Mouse (Mus musculus) kidney, postnatal 0 days (tissue): ENCODE measurements around the gene Znrf3. TPM values are rescaled to one million over a fixed set of nuclear protein-coding genes. Genes with fewer than 3 reads are reported as not detected.

ENCODE experiments used
- ATAC-seq: fragments of 200-750 bp; cut with Nextera tagmentation; replicated peaks from 2 replicates; pipeline ENCODE4 v1.8.0; 2017; ENCODE audit warnings: low read depth, moderate number of reproducible peaks, moderate TSS enrichment, moderate library complexity; ENCODE audit not compliant: low FRiP score
- DNase-seq: peaks from one replicate; pipeline ENCODE4 v3.0.0-alpha.2; 2016; ENCODE audit warnings: low spot score
- H3K27ac ChIP-seq: fragments of 300-500 bp; sonication (generic); 2 replicates; pipeline ENCODE4 v1.5.1; 2014; ENCODE audit warnings: mild to moderate bottlenecking
- H3K27me3 ChIP-seq: fragments of 300-500 bp; sonication (generic); 2 replicates; pipeline ENCODE4 v1.6.1; 2014; ENCODE audit warnings: low read length, mixed read lengths; ENCODE audit not compliant: insufficient read depth
- H3K36me3 ChIP-seq: fragments of 300-500 bp; sonication (generic); 2 replicates; pipeline ENCODE4 v1.6.1; 2014; ENCODE audit warnings: low read length, mixed read lengths; ENCODE audit not compliant: insufficient read depth
- H3K4me1 ChIP-seq: fragments of 300-500 bp; sonication (generic); replicated peaks from 2 replicates; pipeline ENCODE4 v1.6.1; 2014; ENCODE audit warnings: antibody characterized with exemption, low read length, mixed read lengths; ENCODE audit not compliant: insufficient read depth
- H3K4me2 ChIP-seq: fragments of 300-500 bp; sonication (generic); 2 replicates; pipeline ENCODE4 v1.6.1; 2014; ENCODE audit warnings: mild to moderate bottlenecking, low read length, moderate library complexity, mixed read lengths
- H3K4me3 ChIP-seq: fragments of 300-500 bp; sonication (generic); replicated peaks from 2 replicates; pipeline ENCODE4 v1.5.1; 2014; ENCODE audit warnings: low read depth, low read length
- H3K9ac ChIP-seq: fragments of 300-500 bp; sonication (generic); 2 replicates; pipeline ENCODE4 v1.6.1; 2014; ENCODE audit warnings: low read depth, low read length
- H3K9me3 ChIP-seq: fragments of 300-500 bp; sonication (generic); replicated peaks from 2 replicates; pipeline ENCODE4 v1.6.1; 2016; ENCODE audit warnings: low read length, inconsistent platforms, mixed read lengths
- CTCF ChIP-seq: IDR thresholded peaks from 2 replicates; pipeline ENCODE4 v1.5.1; 2016; ENCODE audit warnings: antibody characterized with exemption, low read depth, mild to moderate bottlenecking, moderate library complexity
- WGBS: fragments of 180-500 bp; shearing (Covaris S2); extraction: QIAGEN DNeasy Blood & Tissue Kit; methylation state at CpG from one replicate; pipeline ENCODE4 v1.1.7; 2014; 5-methylcytosine and 5-hydroxymethylcytosine counted together
- polyA plus RNA-seq: library from polyadenylated mRNA; unstranded; fragments of >200 nt; fragmentation: Nextera tagmentation; extraction: Ambion mirVana; gene quantifications from 2 replicates; pipeline ENCODE4 v1.2.1, GENCODE M21; 2015

The Znrf3 gene
- polyA plus RNA-seq, 1 experiment from 2014 or later, result 13.3 TPM

DNA sequence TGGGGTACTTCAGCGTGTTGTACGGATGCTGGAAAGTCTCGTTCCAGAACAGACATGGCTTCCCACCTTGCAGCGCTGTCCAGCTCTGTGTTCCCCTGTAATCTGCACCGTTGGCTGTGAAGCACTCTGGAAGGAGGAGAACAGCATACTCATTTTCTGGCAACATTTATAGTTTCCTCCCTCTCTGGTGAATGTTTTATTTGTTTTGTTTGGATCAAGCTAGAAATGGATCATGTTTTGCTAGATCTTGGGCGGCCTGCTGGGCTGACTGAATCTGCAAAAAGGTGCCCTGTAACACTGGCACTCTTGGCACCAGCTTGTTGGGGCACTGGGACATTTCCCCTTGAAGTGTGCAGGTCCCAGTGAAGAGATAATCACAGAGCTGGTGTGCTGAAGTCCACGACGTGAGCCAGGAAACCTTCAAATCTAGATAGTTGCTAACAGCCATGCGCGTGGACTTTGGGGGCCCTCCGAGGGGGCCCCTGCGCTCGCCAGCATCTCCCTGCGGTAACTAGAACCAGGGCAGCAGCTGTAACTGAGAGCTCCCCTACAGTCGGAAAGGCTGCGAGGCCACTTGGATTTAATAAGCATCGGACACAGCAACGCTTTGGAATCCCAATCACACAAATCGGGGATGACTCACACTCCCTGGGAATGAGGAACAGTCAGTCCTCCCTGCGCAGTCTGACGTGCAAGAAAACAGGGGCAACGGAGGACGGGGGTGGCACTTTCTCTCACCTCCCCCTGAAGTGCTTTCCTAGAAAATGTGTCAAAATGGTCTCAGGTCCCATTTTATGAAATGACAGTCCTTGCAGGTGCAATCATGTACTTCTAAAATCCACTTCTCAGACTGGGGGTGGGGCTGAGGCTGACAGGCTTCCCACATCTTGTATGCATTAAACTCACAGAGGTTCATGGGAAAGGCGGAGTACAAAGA is 200.6 kb downstream of the Znrf3 start:
- no peak for TF ChIP-seq CTCF
- no peak overlapping the region for H3K9ac ChIP-seq
- peak overlapping the region; percentile 21; the same call in 1 of the 2 replicates for H3K4me2 ChIP-seq
- ATAC-seq (no peak; the same call in 1 of the 2 replicates), DNase-seq (peak; percentile 81)
- H3K4me3 ChIP-seq, result no peak overlapping the region
- WGBS, result 32% methylated on average over 24 of the region's 24 CpGs
- H3K27me3 ChIP-seq, result no peaks in the 10 kb centered on the region
- H3K9me3 ChIP-seq, result no peaks in the 10 kb centered on the region
- H3K4me1 ChIP-seq, result peaks cover 35% of the 10 kb centered on the region
- 0 out of 2 replicates have a peak, but pooled peaks cover 4% of the 10 kb centered on the region for H3K36me3 ChIP-seq
- H3K27ac ChIP-seq, result peak overlapping the region; percentile 47

DNA sequence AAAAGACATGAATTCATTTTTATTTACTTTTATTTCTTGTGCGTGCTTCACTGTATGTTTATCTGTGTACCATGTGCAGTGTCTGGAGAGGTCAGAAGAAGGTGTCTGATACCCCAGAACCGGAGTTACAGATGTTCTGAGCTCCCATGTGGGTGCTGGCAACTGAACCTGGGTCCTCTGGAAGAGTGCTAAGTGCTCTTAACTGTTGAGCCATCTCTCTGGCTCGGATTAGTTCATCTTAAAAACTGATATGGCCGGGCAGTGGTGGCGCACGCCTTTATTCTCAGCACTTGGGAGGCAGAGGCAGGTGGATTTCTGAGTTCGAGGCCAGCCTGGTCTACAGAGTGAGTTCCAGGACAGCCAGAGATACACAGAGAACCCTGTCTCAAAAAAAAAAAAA is 201.4 kb downstream of the Znrf3 start:
- ATAC-seq (no peak), DNase-seq (no peak)
- H3K27me3 ChIP-seq, result no peaks in the 10 kb centered on the region
- no peak overlapping the region for H3K27ac ChIP-seq
- no peak for TF ChIP-seq CTCF
- H3K9ac ChIP-seq, result no peak overlapping the region
- H3K4me3 ChIP-seq, result no peak overlapping the region
- 0 out of 2 replicates have a peak, but pooled peaks cover 4% of the 10 kb centered on the region for H3K36me3 ChIP-seq
- WGBS, result 95% methylated on average over 7 of the region's 7 CpGs
- no peaks in the 10 kb centered on the region for H3K9me3 ChIP-seq
- H3K4me2 ChIP-seq, result no peak overlapping the region
- H3K4me1 ChIP-seq, result peaks cover 35% of the 10 kb centered on the region

DNA sequence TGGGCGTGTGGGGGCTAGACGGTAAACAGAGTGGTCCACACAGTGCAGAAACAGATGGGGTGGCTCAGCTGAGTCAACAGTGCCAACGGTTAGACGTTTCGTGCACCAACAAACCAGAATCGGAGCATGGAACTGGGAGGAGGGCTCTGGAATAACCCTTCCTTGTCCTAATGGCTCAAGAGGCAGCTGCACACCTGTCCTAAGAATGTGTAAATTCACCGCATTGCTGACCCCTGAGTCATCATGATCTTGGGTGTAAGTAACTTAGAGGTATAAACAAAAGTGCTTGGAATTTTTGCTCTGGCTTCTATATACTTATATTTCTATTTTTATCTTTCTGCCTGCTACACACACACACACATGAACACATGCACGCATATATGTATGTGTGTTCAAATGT is 202.5 kb downstream of the Znrf3 start:
- Histone ChIP-seq H3K27ac (no peak overlapping the region; the same call in 1 of the 2 replicates), H3K4me3 (no peak overlapping the region), H3K9ac (no peak overlapping the region), H3K4me1 (peaks cover 35% of the 10 kb centered on the region), H3K36me3 (0 out of 2 replicates have a peak, but pooled peaks cover 4% of the 10 kb centered on the region), H3K4me2 (no peak overlapping the region), H3K9me3 (no peaks in the 10 kb centered on the region), H3K27me3 (no peaks in the 10 kb centered on the region)
- TF ChIP-seq CTCF, result no peak
- WGBS, result 59% methylated on average over 8 of the region's 8 CpGs
- ATAC-seq (no peak), DNase-seq (no peak)

DNA sequence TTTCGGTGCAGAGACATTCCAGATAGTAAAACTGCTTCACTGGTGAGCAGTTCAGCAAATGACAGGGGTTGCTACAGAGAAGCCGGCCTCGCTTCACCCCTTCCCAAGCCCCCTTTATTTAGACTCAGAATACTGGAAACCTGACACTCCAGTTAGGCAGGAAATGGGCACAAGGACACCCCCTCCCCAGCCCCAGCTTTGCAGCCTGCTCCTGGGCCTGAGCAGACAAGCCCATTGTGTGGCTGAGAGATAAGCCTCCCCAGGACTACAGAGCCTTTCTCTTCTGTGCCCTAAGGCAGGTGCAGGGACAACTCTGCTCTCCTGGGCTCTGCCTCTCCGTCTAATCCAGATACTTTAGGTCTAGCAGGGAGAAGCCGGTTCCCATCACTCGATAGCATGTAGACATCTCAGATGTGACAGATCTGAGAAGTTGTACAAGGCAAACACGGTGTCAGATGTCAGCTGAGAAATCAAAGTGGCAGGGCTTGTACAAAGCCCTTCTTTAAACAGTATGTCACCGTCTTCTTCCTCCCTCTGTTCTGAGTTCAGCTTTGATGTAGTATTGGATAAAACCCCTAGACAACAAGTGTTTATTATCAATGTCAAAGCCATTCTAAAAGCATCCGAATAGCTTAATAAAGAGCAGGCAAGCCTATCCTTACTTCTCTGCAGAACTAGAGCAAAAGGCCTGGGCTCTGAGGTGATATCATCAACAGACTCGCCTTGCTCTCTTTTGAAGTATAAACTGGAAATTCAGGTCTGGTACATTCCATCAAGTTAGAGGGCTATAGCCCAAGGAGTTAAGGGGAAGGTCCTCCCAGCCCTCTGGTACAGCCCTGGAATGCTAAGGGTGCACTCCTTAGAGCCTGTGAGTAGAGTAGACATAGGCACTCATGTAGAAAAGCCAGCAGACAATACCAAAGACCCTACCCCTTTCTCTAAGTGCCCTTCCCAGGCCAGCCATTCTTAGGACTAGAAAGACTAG is 204.6 kb downstream of the Znrf3 start:
- H3K4me1 ChIP-seq, result peaks cover 26% of the 10 kb centered on the region
- no peak for TF ChIP-seq CTCF
- ATAC-seq (peak; percentile 50), DNase-seq (peak; percentile 74)
- H3K27ac ChIP-seq, result peak overlapping the region; percentile 88
- H3K4me3 ChIP-seq, result no peak overlapping the region
- H3K27me3 ChIP-seq, result no peaks in the 10 kb centered on the region
- WGBS, result 14% methylated on average over 10 of the region's 10 CpGs
- H3K36me3 ChIP-seq, result peaks cover 4% of the 10 kb centered on the region; the same call in 1 of the 2 replicates
- peak overlapping the region; percentile 7; the same call in 1 of the 2 replicates for H3K4me2 ChIP-seq
- H3K9me3 ChIP-seq, result no peaks in the 10 kb centered on the region
- H3K9ac ChIP-seq, result peak overlapping the region; percentile 20; the same call in 1 of the 2 replicates

Other genes starting within 250 kb of the Znrf3 start
- gene Kremen1, start 183.3 kb downstream of the Znrf3 start, polyA plus RNA-seq, result 18.3 and 20.0 TPM in 2 replicates
- 195 and 199 TPM in 2 replicates for gene Xbp1, start 75.8 kb upstream of the Znrf3 start, polyA plus RNA-seq
- 14.7 and 15.5 TPM in 2 replicates for gene Ccdc117, start 97.3 kb upstream of the Znrf3 start, polyA plus RNA-seq
- not detected in 2 replicates for gene Ankrd36, start 124.8 kb upstream of the Znrf3 start, polyA plus RNA-seq